Mouse (Mus musculus) intestine, postnatal 0 days (tissue): Measurements from ENCODE around the gene Elavl2. TPM values are rescaled to one million over a fixed set of nuclear protein-coding genes. Genes with fewer than 3 reads are reported as not detected.

Source experiments
- ATAC-seq: fragments of 200-750 bp; cut with Nextera tagmentation; 2 replicates; pipeline ENCODE4 v1.8.0; 2017; ENCODE audit warnings: mild to moderate bottlenecking, moderate TSS enrichment, moderate library complexity
- H3K27ac ChIP-seq: fragments of 300-500 bp; sonication (generic); 2 replicates; pipeline ENCODE4 v1.5.1; 2014; ENCODE audit warnings: mild to moderate bottlenecking, low read depth, low read length, moderate library complexity
- H3K27me3 ChIP-seq: fragments of 300-500 bp; sonication (generic); replicated peaks from 2 replicates; pipeline ENCODE4 v1.6.1; 2014; ENCODE audit warnings: low read length, mixed read lengths; ENCODE audit not compliant: control insufficient read depth, insufficient read depth
- H3K36me3 ChIP-seq: fragments of 300-500 bp; sonication (generic); 2 replicates; pipeline ENCODE4 v1.6.1; 2014; ENCODE audit warnings: mild to moderate bottlenecking, moderate library complexity; ENCODE audit not compliant: control insufficient read depth, insufficient read depth
- H3K4me1 ChIP-seq: fragments of 300-500 bp; sonication (generic); replicated peaks from 2 replicates; pipeline ENCODE4 v1.6.1; 2014; ENCODE audit warnings: antibody characterized with exemption, low read length, mixed read lengths; ENCODE audit not compliant: control insufficient read depth, insufficient read depth
- H3K4me2 ChIP-seq: fragments of 300-500 bp; sonication (generic); replicated peaks from 2 replicates; pipeline ENCODE4 v1.6.1; 2014; ENCODE audit warnings: low read depth, mild to moderate bottlenecking, moderate library complexity
- H3K4me3 ChIP-seq: fragments of 300-500 bp; sonication (generic); 2 replicates; pipeline ENCODE4 v1.5.1; 2014; ENCODE audit warnings: low read depth, low read length
- H3K9ac ChIP-seq: fragments of 300-500 bp; sonication (generic); 2 replicates; pipeline ENCODE4 v1.6.1; 2014; ENCODE audit warnings: mild to moderate bottlenecking, low read depth, low read length
- H3K9me3 ChIP-seq: fragments of 300-500 bp; sonication (generic); 2 replicates; pipeline ENCODE4 v1.6.1; 2016; ENCODE audit warnings: mixed run types; ENCODE audit not compliant: control insufficient read depth
- CTCF ChIP-seq: sonication (generic); IDR thresholded peaks from 2 replicates; pipeline ENCODE4 v1.5.1; 2016; ENCODE audit warnings: low read depth, mild to moderate bottlenecking, control low read depth, antibody characterized with exemption, moderate library complexity
- WGBS: fragments of 180-500 bp; shearing (Covaris S2); extraction: QIAGEN DNeasy Blood & Tissue Kit; methylation state at CpG from one replicate; pipeline ENCODE4 v1.1.7; 2014; 5-methylcytosine and 5-hydroxymethylcytosine counted together
- microRNA-seq: library from miRNA; unstranded; fragments of <30 nt; microRNA quantifications from one replicate; pipeline ENCODE4, GENCODE M21; 2016
- polyA plus RNA-seq: library from polyadenylated mRNA; unstranded; fragments of >200 nt; fragmentation: Nextera tagmentation; extraction: Ambion mirVana; gene quantifications from 2 replicates; pipeline ENCODE4 v1.2.1, GENCODE M21; 2015

Elavl2 gene
- polyA plus RNA-seq, 1 experiment from 2014 or later: 1.1 TPM

DNA sequence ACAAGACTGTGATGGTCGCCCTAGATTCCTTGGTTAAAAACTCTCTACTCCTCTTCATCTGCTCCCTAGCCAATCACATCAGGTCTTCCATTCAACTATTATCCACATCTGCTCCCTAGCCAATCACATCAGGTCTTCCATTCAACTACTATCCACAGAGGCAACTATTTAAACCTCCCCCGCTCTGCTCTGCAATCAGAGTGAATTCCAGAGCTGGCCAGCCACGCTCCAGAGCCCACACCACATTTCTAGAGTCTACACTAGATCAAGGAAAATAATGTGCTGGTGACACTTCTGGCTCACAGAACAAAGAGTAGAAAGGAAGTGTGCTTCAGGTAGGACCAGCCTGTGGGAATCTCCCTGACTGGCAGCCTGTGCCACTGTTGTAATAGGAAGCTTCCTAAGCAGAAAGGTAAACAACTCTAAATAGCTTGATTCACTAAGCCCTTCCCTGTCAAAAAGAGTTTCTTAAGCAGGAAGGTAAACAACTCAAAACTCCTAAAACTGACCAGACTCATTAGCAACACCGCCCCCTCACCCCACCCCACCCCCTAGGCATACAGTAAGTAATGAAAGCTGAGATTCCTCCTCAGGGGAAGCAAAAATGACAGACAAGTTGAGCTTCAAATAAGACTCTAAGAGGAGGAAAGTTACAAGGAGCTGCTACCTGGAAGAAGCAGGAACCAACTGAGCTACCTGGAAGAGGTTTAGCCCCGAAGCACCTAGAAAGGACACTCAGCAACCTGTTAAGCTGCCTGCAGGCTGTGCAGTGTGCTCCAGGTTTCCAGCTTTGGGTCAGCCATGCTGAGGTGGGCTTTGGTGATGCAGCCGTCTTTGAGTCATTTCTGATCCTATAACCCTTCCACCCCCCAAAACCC, 191.9 kb downstream of the Elavl2 start:
- no peaks in the 10 kb centered on the region for H3K27me3 ChIP-seq
- ATAC-seq: no peak
- no peak overlapping the region for H3K9ac ChIP-seq
- no peak overlapping the region for H3K4me2 ChIP-seq
- 37% methylated on average over 6 of the region's 6 CpGs for WGBS
- H3K9me3 ChIP-seq: no peaks in the 10 kb centered on the region
- H3K27ac ChIP-seq: no peak overlapping the region
- TF ChIP-seq CTCF: no peak
- no peak overlapping the region for H3K4me3 ChIP-seq
- no peaks in the 10 kb centered on the region for H3K4me1 ChIP-seq
- H3K36me3 ChIP-seq: no peaks in the 10 kb centered on the region

Small RNA genes lying within 50 kb of the gene (microRNA-seq; reads per million reads assigned to microRNA genes)
- not detected for gene Mir6402
